In the genomic region with DNA sequence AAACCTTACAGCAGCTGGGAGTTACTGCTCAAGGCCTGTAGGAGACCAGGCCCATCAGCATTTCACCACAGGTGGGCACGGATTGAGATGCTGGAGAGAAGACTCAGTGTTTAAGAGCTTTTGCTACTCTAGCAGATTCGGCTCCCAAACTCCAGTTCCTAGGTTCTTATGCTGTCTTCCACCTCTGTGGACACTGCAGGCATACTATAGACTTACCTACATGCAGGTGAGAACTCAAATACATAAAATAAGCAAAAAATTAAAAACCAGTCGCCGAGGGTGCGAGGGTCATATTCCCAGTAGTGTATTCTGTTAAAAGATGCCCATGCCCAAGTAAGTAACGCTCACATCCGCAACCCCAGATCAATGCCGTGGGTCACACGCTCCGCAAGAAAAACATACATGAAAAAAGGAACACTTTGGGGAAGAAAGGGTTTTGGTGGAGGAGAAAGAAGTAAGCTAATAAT, we compare ENCODE assay signal across 8 mouse cellular contexts. TPM values are rescaled to one million over a fixed set of nuclear protein-coding genes. Genes with fewer than 3 reads are reported as not detected.
A peak's percentile ranks its signal among the peaks of the same experiment; 100 is the strongest.
DNase-seq lines count a peak whose midpoint lies in the region; ATAC-seq and TF ChIP-seq lines count a peak whose summit lies in the region.

No protein-coding gene starts in this region.

- H3K9me3 ChIP-seq in heart, embryonic 10.5 days: no peaks in the 10 kb centered on the region
- no peaks in the 10 kb centered on the region for H3K9me3 ChIP-seq in MEL (replicated peaks; ENCODE audit: insufficient read depth, low read length)
- H3K9me3 ChIP-seq in forebrain, embryonic 13.5 days (replicated peaks): no peaks in the 10 kb centered on the region
- no peaks in the 10 kb centered on the region for H3K9me3 ChIP-seq in liver, embryonic 15.5 days (replicated peaks)

- H3K27ac ChIP-seq in heart, embryonic 10.5 days: peak overlapping the region; percentile 23
- no peak overlapping the region for H3K27ac ChIP-seq in MEL (ENCODE audit: control insufficient read depth, low read depth, low read length)
- no peak overlapping the region for H3K27ac ChIP-seq in forebrain, embryonic 13.5 days
- no peak overlapping the region for H3K27ac ChIP-seq in liver, embryonic 15.5 days (replicated peaks)

- peak overlapping the region; percentile 94 for H3K4me2 ChIP-seq in forebrain, embryonic 13.5 days
- peak overlapping the region; percentile 79 for H3K4me2 ChIP-seq in liver, embryonic 15.5 days

- peak overlapping the region; percentile 75 for H3K4me3 ChIP-seq in heart, embryonic 10.5 days
- H3K4me3 ChIP-seq in MEL (ENCODE audit: control insufficient read depth in 1 of 2, insufficient read depth in 1 of 2, low read depth in 2 of 2, low read length in 2 of 2): peak overlapping the region; percentile 73 to 91
- peak overlapping the region; percentile 65 for H3K4me3 ChIP-seq in forebrain, embryonic 13.5 days
- peak overlapping the region; percentile 89 for H3K4me3 ChIP-seq in liver, embryonic 15.5 days (replicated peaks)

- H3K36me3 ChIP-seq in heart, embryonic 10.5 days: peaks cover 3% of the 10 kb centered on the region
- H3K36me3 ChIP-seq in MEL (ENCODE audit: control insufficient read depth in 1 of 2, insufficient read depth in 2 of 2, low read length in 2 of 2): peaks cover 0 to 6% of the 10 kb centered on the region in 2 experiments; a peak in 2 of 4 replicates
- peaks cover 8% of the 10 kb centered on the region; the same call in 1 of the 2 replicates for H3K36me3 ChIP-seq in forebrain, embryonic 13.5 days (ENCODE audit: poor library complexity, severe bottlenecking)
- no peaks in the 10 kb centered on the region; the same call in 1 of the 2 replicates for H3K36me3 ChIP-seq in liver, embryonic 15.5 days (replicated peaks)

- no peak for TF ChIP-seq CTCF in MEL (IDR thresholded peaks at IDR 0.05 in 2 of 3, conservative IDR thresholded peaks at IDR 0.05 in 1 of 3; ENCODE audit: control insufficient read depth in 1 of 3, insufficient read depth in 1 of 3, low read depth in 2 of 3, low read length in 3 of 3, poor library complexity in 1 of 3, severe bottlenecking in 1 of 3)

- WGBS in heart, embryonic 10.5 days: 36% methylated on average over 10 of the region's 10 CpGs
- 47% methylated on average over 10 of the region's 10 CpGs for WGBS in forebrain, embryonic 13.5 days
- 42% methylated on average over 10 of the region's 10 CpGs for WGBS in liver, embryonic 15.5 days (ENCODE audit: insufficient replicate concordance)

- TF ChIP-seq RAD21 in MEL (IDR thresholded peaks at IDR 0.05; ENCODE audit: low read depth, low read length): no peak

- H3K27me3 ChIP-seq in heart, embryonic 10.5 days (ENCODE audit: insufficient read depth, poor library complexity, severe bottlenecking): no peaks in the 10 kb centered on the region
- no peaks in the 10 kb centered on the region for H3K27me3 ChIP-seq in MEL (ENCODE audit: control insufficient read depth in 1 of 2, insufficient read depth in 2 of 2, low read length in 2 of 2)
- no peaks in the 10 kb centered on the region for H3K27me3 ChIP-seq in forebrain, embryonic 13.5 days
- H3K27me3 ChIP-seq in liver, embryonic 15.5 days: no peaks in the 10 kb centered on the region

- DNase-seq in heart, embryonic 10.5 days (ENCODE audit: low spot score): no peak
- DNase-seq in heart, adult 9 months (ENCODE audit: low spot score in 2 of 2): no peak
- peak; percentile 38 for DNase-seq in MEL (ENCODE audit: low read depth, low spot score)
- DNase-seq in right cerebral cortex, postnatal 25 days: no peak
- no peak for DNase-seq in right cerebral cortex, postnatal 10 days (ENCODE audit: low spot score in 2 of 2)
- DNase-seq in ovary, postnatal 14 days (ENCODE audit: low spot score): no peak

- peak; percentile 17 for ATAC-seq in forebrain, embryonic 13.5 days
- ATAC-seq in liver, embryonic 15.5 days (ENCODE audit: insufficient read depth): no peak

- no peak for TF ChIP-seq POLR2A in MEL (IDR thresholded peaks at IDR 0.05; ENCODE audit: control insufficient read depth in 1 of 2, insufficient read depth in 1 of 2, low read depth in 1 of 2, low read length in 2 of 2, poor library complexity in 1 of 2)

- H3K79me2 ChIP-seq in MEL (ENCODE audit: control insufficient read depth, insufficient read depth, low read length, poor library complexity): peaks cover 23% of the 10 kb centered on the region

- peak overlapping the region; percentile 65 for H3K9ac ChIP-seq in MEL (ENCODE audit: control insufficient read depth, low read depth, low read length, poor library complexity, severe bottlenecking)
- no peak overlapping the region for H3K9ac ChIP-seq in forebrain, embryonic 13.5 days
- H3K9ac ChIP-seq in liver, embryonic 15.5 days: peak overlapping the region; percentile 19; the same call in 1 of the 2 replicates

- no peak for TF ChIP-seq EP300 in MEL (IDR thresholded peaks at IDR 0.05; ENCODE audit: low read depth in 1 of 2, low read length in 2 of 2)

- H3K4me1 ChIP-seq in heart, embryonic 10.5 days: peaks cover 17% of the 10 kb centered on the region
- H3K4me1 ChIP-seq in MEL (ENCODE audit: control insufficient read depth in 1 of 2, insufficient read depth in 2 of 2, low read length in 2 of 2): peaks cover 0 to 14% of the 10 kb centered on the region in 2 experiments; a peak in 2 of 4 replicates
- H3K4me1 ChIP-seq in forebrain, embryonic 13.5 days: peaks cover 19% of the 10 kb centered on the region
- H3K4me1 ChIP-seq in liver, embryonic 15.5 days (replicated peaks): peaks cover 26% of the 10 kb centered on the region

TF ChIP-seq in MEL, 35 proteins besides CTCF, POLR2A, EP300 and RAD21:
- TF ChIP-seq NELFE (IDR thresholded peaks at IDR 0.05; ENCODE audit: low read depth, low read length): peak; percentile 14; the same call in 1 of the 2 replicates
- TF ChIP-seq MAZ (IDR thresholded peaks at IDR 0.05; ENCODE audit: low read depth, low read length): peak; percentile 62; the same call in 1 of the 2 replicates
- TF ChIP-seq MXI1 (IDR thresholded peaks at IDR 0.05; ENCODE audit: low read depth, low read length): no peak; the same call in 1 of the 2 replicates
- 0 out of 2 replicates have a peak, but pooled peaks have one; percentile 62 for TF ChIP-seq GABPA (IDR thresholded peaks at IDR 0.05; ENCODE audit: low read depth, low read length)

RNA-seq across cellular contexts. Expression of gene Ap2s1, which starts 0.6 kb away (rescaled TPM):
- polyA plus RNA-seq in heart, embryonic 10.5 days (2016; fragmentation: Nextera tagmentation; extraction: Ambion mirVana): 243 and 270 TPM in 2 replicates
- 279 and 288 TPM in 2 replicates for total RNA-seq in MEL (2012; rRNA removed)
- 100 to 1,000 TPM in 1 of 2 experiments, not detected in 1; 297 TPM for polyA plus RNA-seq in MEL (2012; ENCODE audit: insufficient read depth in 1 of 2, insufficient read length in 2 of 2, low read depth in 1 of 2, low replicate concordance in 2 of 2, missing spikeins in 1 of 2)
- 328 and 333 TPM in 2 replicates for polyA plus RNA-seq in forebrain, embryonic 13.5 days (2015; fragmentation: Nextera tagmentation; extraction: Ambion mirVana)
- 162 and 176 TPM in 2 replicates for polyA plus RNA-seq in liver, embryonic 15.5 days (2015; fragmentation: Nextera tagmentation; extraction: Ambion mirVana)

RNA-seq across cellular contexts. Expression of gene Ceacam9, which starts 15.9 kb away (rescaled TPM):
- not detected in 2 replicates for polyA plus RNA-seq in heart, embryonic 10.5 days (2016; fragmentation: Nextera tagmentation; extraction: Ambion mirVana)
- total RNA-seq in MEL (2012; rRNA removed): not detected in 2 replicates
- polyA plus RNA-seq in MEL (2012; ENCODE audit: insufficient read depth in 1 of 2, insufficient read length in 2 of 2, low read depth in 1 of 2, low replicate concordance in 2 of 2, missing spikeins in 1 of 2): not detected
- not detected in 2 replicates for polyA plus RNA-seq in forebrain, embryonic 13.5 days (2015; fragmentation: Nextera tagmentation; extraction: Ambion mirVana)
- not detected in 2 replicates for polyA plus RNA-seq in liver, embryonic 15.5 days (2015; fragmentation: Nextera tagmentation; extraction: Ambion mirVana)

RNA-seq across cellular contexts. Expression of gene Slc1a5, which starts 43.5 kb away (rescaled TPM):
- polyA plus RNA-seq in heart, embryonic 10.5 days (2016; fragmentation: Nextera tagmentation; extraction: Ambion mirVana): 47.0 TPM in 2 replicates
- 72.0 and 88.6 TPM in 2 replicates for total RNA-seq in MEL (2012; rRNA removed)
- polyA plus RNA-seq in MEL (2012; ENCODE audit: insufficient read depth in 1 of 2, insufficient read length in 2 of 2, low read depth in 1 of 2, low replicate concordance in 2 of 2, missing spikeins in 1 of 2): 100 to 1,000 TPM in 1 of 2 experiments, not detected in 1; 180 TPM
- 16.0 and 17.1 TPM in 2 replicates for polyA plus RNA-seq in forebrain, embryonic 13.5 days (2015; fragmentation: Nextera tagmentation; extraction: Ambion mirVana)
- polyA plus RNA-seq in liver, embryonic 15.5 days (2015; fragmentation: Nextera tagmentation; extraction: Ambion mirVana): 120 and 144 TPM in 2 replicates
